Mouse (Mus musculus) heart, postnatal 0 days (tissue): ENCODE measurements around the gene Dysf.

Experiments used
- CTCF ChIP-seq: IDR thresholded peaks from 2 replicates; pipeline ENCODE4 v1.5.1; 2016; ENCODE audit warnings: antibody characterized with exemption, control low read depth, low read depth
- EP300 ChIP-seq: IDR thresholded peaks from 2 replicates; pipeline ENCODE4 v1.6.1; 2016; ENCODE audit warnings: antibody characterized with exemption, low read depth

DNA sequence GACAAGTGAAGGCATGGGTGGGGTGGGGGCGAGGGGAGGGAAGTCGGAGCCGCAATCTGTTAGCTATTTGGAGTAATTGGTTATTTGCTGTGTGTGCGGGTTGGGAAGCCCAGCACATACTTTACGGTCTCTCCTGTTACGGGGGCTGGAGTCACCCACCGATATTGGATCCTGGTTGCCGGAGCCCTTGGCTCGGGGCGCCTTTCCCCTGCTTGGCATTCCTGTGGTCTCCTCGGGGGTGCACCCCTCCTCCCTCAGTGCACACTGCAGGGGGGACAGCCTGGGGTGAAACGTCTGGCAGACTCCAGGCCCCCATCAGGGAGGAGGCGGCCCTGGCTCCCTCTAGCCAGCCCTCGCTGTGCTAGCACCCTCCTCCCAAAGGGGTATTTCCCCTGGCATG is 159.2 kb downstream of the Dysf start:
- TF ChIP-seq CTCF, result no peak
- TF ChIP-seq EP300, result no peak
